Mouse (Mus musculus) brain, embryonic 14.5 days (tissue): ENCODE results near the gene Pop4.

ENCODE experiments used
- CTCF ChIP-seq: fragments of 200-500 bp; IDR thresholded peaks from 2 replicates; pipeline ENCODE4 v1.5.1; 2012; ENCODE audit warnings: inconsistent platforms, mild to moderate bottlenecking, moderate library complexity, borderline replicate concordance; ENCODE audit not compliant: insufficient read depth, insufficient read length; ENCODE audit errors: extremely low read depth
- POLR2A ChIP-seq: fragments of 200-500 bp; IDR thresholded peaks from 2 replicates; pipeline ENCODE4 v1.6.1; 2012; ENCODE audit warnings: mild to moderate bottlenecking, inconsistent platforms, borderline replicate concordance; ENCODE audit not compliant: poor library complexity, insufficient read depth, insufficient read length, severe bottlenecking; ENCODE audit errors: extremely low read depth

- TF ChIP-seq POLR2A, result no peak
- TF ChIP-seq CTCF, result no peak
These were observed 19.6 kb downstream of the Pop4 start for GRCm38 (mm10) chr7:38251494-38252216.
